Mouse (Mus musculus): ENCODE measurements around the gene Adra1b. TPM values are rescaled to one million over a fixed set of nuclear protein-coding genes. Genes with fewer than 3 reads are reported as not detected.
A peak's percentile ranks its signal among the peaks of the same experiment; 100 is the strongest.

The Adra1b gene
- total RNA-seq, 1 experiment from 2014 or later = not detected

DNA sequence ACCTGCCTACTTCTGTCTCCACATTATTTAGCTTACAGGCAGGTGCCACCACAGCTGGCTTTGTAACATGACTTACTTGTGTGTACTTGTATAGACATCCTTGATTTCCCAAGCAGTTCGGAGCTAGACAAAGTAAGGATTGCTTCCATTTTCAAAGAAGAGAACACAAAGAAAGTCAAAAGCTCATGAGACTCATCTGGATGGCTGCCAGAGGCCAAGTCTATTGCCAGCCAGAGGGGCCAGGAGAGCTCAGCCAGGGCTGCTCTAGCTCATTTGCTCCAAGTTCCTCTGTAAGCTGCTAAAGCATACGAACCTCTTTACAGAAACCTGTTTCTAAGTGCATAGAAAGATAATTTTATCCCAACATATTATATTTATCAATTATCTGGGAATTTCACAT, 142.6 kb downstream of the Adra1b start:
- ATAC-seq (ENCODE audit: extremely low read depth, insufficient number of reproducible peaks, low FRiP score, poor library complexity, severe bottlenecking) = no peak

DNA sequence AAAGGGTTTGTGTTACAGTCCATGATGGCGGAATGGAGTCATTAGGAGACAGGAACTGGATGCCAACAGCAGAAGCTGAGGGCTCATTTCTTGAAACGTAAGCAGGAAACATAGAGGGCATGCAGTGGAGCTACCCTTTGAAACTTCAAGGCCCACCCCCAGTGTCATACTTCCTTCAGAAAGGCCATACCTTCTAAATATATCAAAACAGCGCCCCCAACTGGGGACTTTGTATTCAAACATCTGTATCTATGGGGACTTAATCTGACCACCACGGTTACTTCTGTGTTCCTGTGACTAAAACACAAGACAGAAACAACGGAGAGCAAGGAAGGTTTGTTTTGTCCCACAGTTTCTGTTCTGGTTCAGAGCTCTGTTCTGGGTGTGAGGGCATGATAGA, 145.6 kb downstream of the Adra1b start:
- no peak for ATAC-seq (ENCODE audit: extremely low read depth, insufficient number of reproducible peaks, low FRiP score, poor library complexity, severe bottlenecking)

DNA sequence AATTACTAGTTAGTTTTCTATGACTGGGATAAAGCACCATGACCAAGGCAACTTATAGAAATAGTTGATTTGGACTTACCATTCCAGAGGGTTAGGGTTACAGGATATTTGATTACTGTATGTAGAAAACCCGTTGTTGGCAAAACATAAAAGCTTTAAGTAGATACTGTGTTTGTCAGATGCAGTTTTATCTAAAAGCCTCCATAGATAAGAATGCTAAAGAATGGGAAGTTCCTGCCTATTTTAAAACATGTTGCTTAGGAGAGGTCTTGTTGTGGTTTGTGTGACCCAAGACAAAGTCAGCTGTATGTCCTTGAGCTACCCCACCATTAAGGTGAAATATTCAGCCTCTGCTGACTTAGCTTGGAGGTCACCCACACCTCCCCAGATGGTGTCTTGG, 146.4 kb downstream of the Adra1b start:
- no peak for ATAC-seq (ENCODE audit: extremely low read depth, insufficient number of reproducible peaks, low FRiP score, poor library complexity, severe bottlenecking)

DNA sequence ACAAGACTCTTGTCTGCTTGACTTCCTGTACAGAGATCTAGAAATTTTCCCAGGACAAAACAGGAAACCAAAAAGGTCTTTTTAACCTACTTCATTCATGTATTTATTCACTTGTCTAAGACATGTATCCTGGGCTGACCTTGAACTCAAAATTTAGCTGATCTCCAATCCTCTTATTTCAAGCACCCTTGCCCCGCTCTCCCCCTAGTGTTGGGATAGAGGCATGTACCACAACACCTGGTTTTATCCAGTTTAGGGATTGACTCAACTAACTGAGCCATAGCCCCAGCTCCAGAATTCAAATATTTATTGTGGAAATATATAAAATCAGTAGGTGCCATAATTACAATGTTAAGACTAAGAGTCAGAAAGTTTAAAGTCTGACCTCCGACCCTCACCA, 149.5 kb downstream of the Adra1b start:
- ATAC-seq (ENCODE audit: extremely low read depth, insufficient number of reproducible peaks, low FRiP score, poor library complexity, severe bottlenecking) = no peak

DNA sequence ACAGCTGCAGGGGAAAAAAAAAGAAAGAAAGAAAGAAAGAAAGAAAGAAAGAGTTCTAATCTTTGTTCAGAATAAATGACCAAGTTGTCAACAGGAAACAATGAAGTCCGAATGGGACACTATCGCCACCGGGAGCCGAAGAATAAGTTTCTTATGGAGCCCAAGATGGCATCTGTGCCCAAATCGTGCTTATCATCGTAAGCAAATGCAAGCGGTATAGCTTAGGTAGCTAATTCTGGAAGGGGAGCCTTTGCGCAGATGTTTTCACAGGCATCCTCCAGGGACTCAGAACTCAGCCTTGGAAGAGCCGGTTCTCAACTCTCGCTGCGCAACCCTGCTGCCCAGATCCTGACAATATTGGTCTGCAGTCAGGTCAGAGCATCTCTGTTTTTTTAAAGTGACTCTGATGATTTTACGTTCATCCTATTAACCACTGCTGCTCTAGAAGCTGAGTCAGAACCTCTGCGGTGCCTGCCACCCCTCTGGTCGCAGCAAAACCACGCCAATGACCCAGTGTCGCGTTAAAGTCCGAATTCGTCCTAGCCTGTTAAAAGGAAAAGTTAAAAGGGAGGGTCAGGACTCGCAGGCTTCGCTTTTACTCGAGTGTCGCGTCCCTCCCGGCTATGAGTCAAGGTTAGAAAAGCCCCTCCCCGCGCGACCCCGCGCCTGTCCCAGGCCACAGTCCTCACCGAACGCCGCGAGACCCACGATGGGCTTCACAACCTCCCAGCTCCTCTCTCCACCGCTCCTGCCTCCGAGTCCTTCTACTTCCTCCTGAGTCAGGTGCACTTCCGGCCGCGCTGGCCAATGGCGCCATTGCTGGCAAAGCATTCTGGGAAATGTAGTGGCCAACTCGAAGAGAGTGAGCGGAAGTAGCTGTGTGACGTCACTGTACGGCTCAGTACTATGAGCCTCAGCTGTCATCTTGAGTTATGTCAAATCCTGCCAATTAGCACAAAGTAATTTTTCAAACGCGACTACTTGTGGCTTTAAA, 153.5 kb downstream of the Adra1b start, which contains the start of gene Ttc1:
Ttc1 (minus strand) TSS at position 776 of the 994 bp plus-strand sequence.
- peak; percentile 100 for ATAC-seq (ENCODE audit: extremely low read depth, insufficient number of reproducible peaks, low FRiP score, poor library complexity, severe bottlenecking)

DNA sequence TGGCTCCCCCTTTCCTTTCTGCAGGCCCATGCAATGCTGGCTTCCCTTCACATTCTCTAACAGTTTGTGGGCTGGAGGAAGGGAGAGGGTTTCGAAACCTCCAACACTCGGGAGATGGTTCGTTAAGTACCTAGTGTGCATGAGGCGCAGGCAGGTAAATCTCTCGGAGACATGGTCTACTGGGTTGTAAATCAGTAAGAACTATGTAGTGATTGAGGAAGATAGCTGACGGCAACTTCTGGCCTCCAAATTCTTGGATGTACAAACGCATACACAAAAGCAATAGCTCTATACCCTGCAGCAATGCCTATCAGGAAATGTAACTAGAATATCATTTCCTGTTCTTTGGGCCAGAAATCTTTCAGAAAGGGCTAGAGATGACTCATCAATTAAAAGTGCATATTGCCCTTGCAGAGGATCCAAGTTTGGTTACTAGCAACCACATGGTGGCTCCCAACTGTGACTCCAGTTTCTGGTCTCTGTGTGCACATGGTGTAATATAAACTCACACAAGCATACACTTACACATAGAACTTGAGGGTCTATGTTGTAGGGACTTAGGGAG, 172.2 kb downstream of the Adra1b start:
- ATAC-seq (ENCODE audit: extremely low read depth, insufficient number of reproducible peaks, low FRiP score, poor library complexity, severe bottlenecking) = no peak

DNA sequence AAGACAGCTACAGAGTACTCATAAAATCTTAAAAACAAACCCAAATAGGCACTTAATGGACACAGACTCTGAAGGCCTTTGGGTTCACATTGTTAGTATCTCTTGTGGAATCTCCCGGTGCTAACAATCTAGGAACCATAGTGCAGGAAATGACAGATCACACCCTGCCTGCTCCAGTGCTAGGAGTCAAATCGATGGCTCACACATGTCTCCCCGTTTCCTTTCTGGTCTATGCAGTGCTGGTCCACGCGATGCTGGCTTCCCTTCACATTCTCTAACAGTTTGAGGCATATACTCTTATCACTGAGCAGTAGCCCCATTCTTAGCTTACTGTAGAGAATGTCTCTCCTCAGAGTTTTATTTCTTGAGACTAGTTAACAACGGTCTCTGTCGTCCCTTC, 173.2 kb downstream of the Adra1b start:
- no peak for ATAC-seq (ENCODE audit: extremely low read depth, insufficient number of reproducible peaks, low FRiP score, poor library complexity, severe bottlenecking)

Other genes starting within 250 kb of the Adra1b start
- 54.6 and 54.9 TPM in 2 replicates for gene Pwwp2a, start 219.2 kb downstream of the Adra1b start, total RNA-seq (2017)
- gene Ttc1, start 153.2 kb downstream of the Adra1b start, total RNA-seq (2017) = 32.8 and 48.5 TPM in 2 replicates

All from neutrophil, adult 5-6 weeks (primary cell).